Mouse (Mus musculus) megakaryocyte, embryonic 14.5 days (primary cell): ENCODE data around the gene Utrn.

Experiments
- FLI1 ChIP-seq: IDR thresholded peaks from 2 replicates; pipeline ENCODE4 v1.6.1; 2012; ENCODE audit warnings: low read length, inconsistent platforms, mixed read lengths
- GATA1 ChIP-seq: IDR thresholded peaks from 3 replicates; pipeline ENCODE4 v1.6.1; 2012; ENCODE audit warnings: mixed read lengths, low read length, inconsistent platforms, borderline replicate concordance

GRCm38 (mm10) chr10:12339704-12340558 is 529.2 kb downstream of the Utrn start:
- no peak for TF ChIP-seq FLI1
- no peak for TF ChIP-seq GATA1
